Mouse (Mus musculus): ENCODE data around the gene Bysl. TPM values are rescaled to one million over a fixed set of nuclear protein-coding genes. Genes with fewer than 3 reads are reported as not detected.
"Not testable (repeated sequence)": the region's sequence is repeated elsewhere in the genome, so short reads cannot be mapped to it uniquely, and the experiment has no call there.

The Bysl gene
- polyA plus RNA-seq, 1 experiment from 2014 or later = 33.8 TPM

- peaks cover 12% of the 10 kb centered on the region for H3K4me1 ChIP-seq
- no peaks in the 10 kb centered on the region for H3K9me3 ChIP-seq
- H3K4me2 ChIP-seq (replicated peaks) = no peak overlapping the region
- peaks cover 41% of the 10 kb centered on the region for H3K36me3 ChIP-seq
- H3K27ac ChIP-seq (replicated peaks) = no peak overlapping the region
- ATAC-seq (replicated peaks) = no peak
- no peak overlapping the region for H3K4me3 ChIP-seq
- WGBS = 97% methylated on average over 8 of the region's 8 CpGs
- no peaks in the 10 kb centered on the region for H3K27me3 ChIP-seq
- H3K9ac ChIP-seq (replicated peaks) = no peak overlapping the region
These were observed 4.8 kb upstream of the Bysl start for GRCm38 (mm10) chr17:47616119-47616518.

DNA sequence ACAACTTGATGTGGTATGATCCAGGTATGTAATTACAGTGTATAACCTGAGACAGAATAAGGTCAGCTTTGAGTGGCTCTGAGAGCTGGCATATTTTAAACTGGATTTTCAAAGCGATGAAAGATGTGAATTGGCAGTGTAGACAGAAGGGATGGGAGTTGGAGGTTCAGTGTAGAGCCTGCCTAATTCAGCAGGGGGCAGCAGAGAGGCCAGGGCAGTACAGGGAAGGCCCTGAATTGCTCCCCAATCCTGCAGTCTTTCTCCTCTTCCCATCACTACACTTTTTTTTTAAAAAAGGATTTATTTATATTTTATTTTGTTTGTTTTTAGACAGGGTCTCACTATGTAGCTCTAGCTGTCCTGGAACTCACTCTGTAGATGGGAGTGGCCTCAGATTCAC lies 2.7 kb upstream of the Bysl start:
- Histone ChIP-seq H3K27me3 (no peaks in the 10 kb centered on the region), H3K9ac (replicated peaks) (no peak overlapping the region), H3K27ac (replicated peaks) (no peak overlapping the region), H3K9me3 (no peaks in the 10 kb centered on the region), H3K4me1 (peaks cover 25% of the 10 kb centered on the region), H3K4me3 (no peak overlapping the region), H3K36me3 (peaks cover 36% of the 10 kb centered on the region), H3K4me2 (replicated peaks) (no peak overlapping the region)
- 92% methylated on average over 1 of the region's 1 CpGs for WGBS
- ATAC-seq (replicated peaks) = no peak

DNA sequence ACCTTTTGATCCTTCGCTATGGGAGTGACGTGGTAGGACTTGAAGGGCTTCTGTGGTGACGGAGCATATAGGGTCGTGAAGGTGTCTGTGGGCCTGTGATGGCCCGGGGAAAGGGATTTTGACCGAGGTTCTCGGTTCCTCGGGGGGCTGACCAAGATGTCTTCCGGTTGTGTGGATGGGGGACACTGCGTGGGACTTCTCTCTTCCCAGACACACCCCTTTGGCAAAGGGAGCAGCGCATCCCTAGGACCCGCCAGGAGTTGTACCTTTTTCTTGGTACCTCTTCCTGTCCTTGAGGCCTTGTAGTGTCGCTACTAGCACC lies 330 bp upstream of the Bysl start:
- Histone ChIP-seq H3K9ac (replicated peaks) (peak overlapping the region; percentile 57), H3K9me3 (no peaks in the 10 kb centered on the region), H3K4me2 (replicated peaks) (peak overlapping the region; percentile 87), H3K36me3 (peaks cover 19% of the 10 kb centered on the region), H3K4me1 (peaks cover 28% of the 10 kb centered on the region), H3K27ac (replicated peaks) (no peak overlapping the region), H3K4me3 (peak overlapping the region; percentile 59), H3K27me3 (no peaks in the 10 kb centered on the region)
- under 1% methylated on average over 13 of the region's 13 CpGs for WGBS
- no peak for ATAC-seq (replicated peaks)

DNA sequence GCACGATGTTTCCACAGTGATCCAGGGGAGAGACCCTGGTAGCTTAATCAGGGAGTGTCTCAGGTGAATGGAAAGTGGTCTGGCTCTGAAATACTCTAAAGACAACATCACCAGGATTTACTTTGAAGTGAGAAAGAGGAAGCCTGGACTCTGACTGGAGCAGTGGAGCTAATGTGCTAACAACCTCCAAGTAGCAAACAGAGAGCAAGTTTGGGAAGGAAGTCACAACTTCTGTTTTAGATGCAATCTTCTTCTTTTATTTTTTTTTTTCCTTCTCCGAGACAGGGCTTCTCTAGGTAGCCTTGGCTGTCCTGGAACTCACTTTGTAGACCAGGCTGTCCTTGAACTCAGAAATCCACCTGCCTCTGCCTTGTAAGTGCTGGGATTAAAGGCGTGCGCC lies 2.1 kb downstream of the Bysl start:
- WGBS = 96% methylated on average over 4 of the region's 4 CpGs
- peaks cover 23% of the 10 kb centered on the region for H3K36me3 ChIP-seq
- no peak overlapping the region for H3K27ac ChIP-seq (replicated peaks)
- H3K9ac ChIP-seq (replicated peaks) = no peak overlapping the region
- ATAC-seq (replicated peaks) = no peak
- no peaks in the 10 kb centered on the region for H3K27me3 ChIP-seq
- no peak overlapping the region for H3K4me3 ChIP-seq
- no peaks in the 10 kb centered on the region for H3K9me3 ChIP-seq
- no peak overlapping the region for H3K4me2 ChIP-seq (replicated peaks)
- H3K4me1 ChIP-seq = peaks cover 28% of the 10 kb centered on the region

- no peaks in the 10 kb centered on the region for H3K27me3 ChIP-seq
- no peak overlapping the region for H3K4me3 ChIP-seq
- WGBS = 79% methylated on average over 5 of the region's 5 CpGs
- no peak overlapping the region for H3K4me2 ChIP-seq (replicated peaks)
- no peaks in the 10 kb centered on the region for H3K9me3 ChIP-seq
- peaks cover 16% of the 10 kb centered on the region for H3K4me1 ChIP-seq
- H3K27ac ChIP-seq (replicated peaks) = no peak overlapping the region
- peaks cover 45% of the 10 kb centered on the region for H3K36me3 ChIP-seq
- H3K9ac ChIP-seq (replicated peaks) = no peak overlapping the region
- no peak for ATAC-seq (replicated peaks)
These were observed 5.1 kb downstream of the Bysl start for GRCm38 (mm10) chr17:47606220-47606619.

DNA sequence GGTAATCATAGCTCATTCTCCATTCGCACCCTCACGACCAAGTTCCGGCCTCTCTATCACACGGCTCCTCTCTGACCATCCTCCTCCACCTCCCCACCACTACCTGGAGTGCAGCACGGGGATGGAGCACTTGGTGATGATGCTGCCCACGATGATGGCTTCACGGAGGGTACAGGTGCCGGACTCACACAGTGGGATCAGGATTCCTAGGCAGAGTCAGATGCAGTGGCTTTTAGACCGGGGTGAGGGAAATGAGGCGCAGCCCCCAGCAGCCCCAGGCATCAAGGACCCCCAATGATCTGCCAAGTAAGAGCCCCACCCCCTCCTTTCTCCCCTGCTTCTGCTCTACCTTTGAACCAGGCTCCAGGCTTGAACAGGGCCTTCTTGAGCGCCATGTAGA lies 9.0 kb downstream of the Bysl start:
- no peaks in the 10 kb centered on the region for H3K9me3 ChIP-seq
- no peak for ATAC-seq (replicated peaks)
- no peak overlapping the region for H3K27ac ChIP-seq (replicated peaks)
- peaks cover 7% of the 10 kb centered on the region for H3K4me1 ChIP-seq
- H3K27me3 ChIP-seq = no peaks in the 10 kb centered on the region
- 94% methylated on average over 11 of the region's 11 CpGs for WGBS
- H3K9ac ChIP-seq (replicated peaks) = no peak overlapping the region
- H3K36me3 ChIP-seq = peaks cover 60% of the 10 kb centered on the region
- no peak overlapping the region for H3K4me2 ChIP-seq (replicated peaks)
- H3K4me3 ChIP-seq = no peak overlapping the region

- ATAC-seq (replicated peaks) = no peak
- Histone ChIP-seq H3K9me3 (no peaks in the 10 kb centered on the region), H3K9ac (replicated peaks) (no peak overlapping the region), H3K4me3 (no peak overlapping the region), H3K27ac (replicated peaks) (no peak overlapping the region), H3K27me3 (no peaks in the 10 kb centered on the region), H3K4me2 (replicated peaks) (no peak overlapping the region), H3K4me1 (peaks cover 11% of the 10 kb centered on the region), H3K36me3 (peaks cover 60% of the 10 kb centered on the region)
- 92% methylated on average over 10 of the region's 10 CpGs for WGBS
These were observed 9.9 kb downstream of the Bysl start for GRCm38 (mm10) chr17:47601389-47601755.

GRCm38 (mm10) chr17:47600601-47601388 lies 10.5 kb downstream of the Bysl start:
- Histone ChIP-seq H3K27me3 (no peaks in the 10 kb centered on the region), H3K36me3 (peaks cover 55% of the 10 kb centered on the region), H3K9me3 (no peaks in the 10 kb centered on the region), H3K4me1 (peaks cover 17% of the 10 kb centered on the region), H3K4me3 (no peak overlapping the region), H3K9ac (replicated peaks) (no peak overlapping the region), H3K27ac (replicated peaks) (no peak overlapping the region), H3K4me2 (replicated peaks) (no peak overlapping the region)
- 86% methylated on average over 13 of the region's 13 CpGs for WGBS
- ATAC-seq (replicated peaks) = no peak

- peaks cover 44% of the 10 kb centered on the region for H3K36me3 ChIP-seq
- no peak overlapping the region for H3K4me2 ChIP-seq (replicated peaks)
- no peak overlapping the region for H3K27ac ChIP-seq (replicated peaks)
- 89% methylated on average over 11 of the region's 11 CpGs for WGBS
- H3K4me1 ChIP-seq = peaks cover 28% of the 10 kb centered on the region
- H3K9me3 ChIP-seq = no peaks in the 10 kb centered on the region
- no peak overlapping the region for H3K9ac ChIP-seq (replicated peaks)
- H3K4me3 ChIP-seq = no peak overlapping the region
- ATAC-seq (replicated peaks) = no peak
- no peaks in the 10 kb centered on the region for H3K27me3 ChIP-seq
These were observed 11.6 kb downstream of the Bysl start for GRCm38 (mm10) chr17:47599511-47600297.

DNA sequence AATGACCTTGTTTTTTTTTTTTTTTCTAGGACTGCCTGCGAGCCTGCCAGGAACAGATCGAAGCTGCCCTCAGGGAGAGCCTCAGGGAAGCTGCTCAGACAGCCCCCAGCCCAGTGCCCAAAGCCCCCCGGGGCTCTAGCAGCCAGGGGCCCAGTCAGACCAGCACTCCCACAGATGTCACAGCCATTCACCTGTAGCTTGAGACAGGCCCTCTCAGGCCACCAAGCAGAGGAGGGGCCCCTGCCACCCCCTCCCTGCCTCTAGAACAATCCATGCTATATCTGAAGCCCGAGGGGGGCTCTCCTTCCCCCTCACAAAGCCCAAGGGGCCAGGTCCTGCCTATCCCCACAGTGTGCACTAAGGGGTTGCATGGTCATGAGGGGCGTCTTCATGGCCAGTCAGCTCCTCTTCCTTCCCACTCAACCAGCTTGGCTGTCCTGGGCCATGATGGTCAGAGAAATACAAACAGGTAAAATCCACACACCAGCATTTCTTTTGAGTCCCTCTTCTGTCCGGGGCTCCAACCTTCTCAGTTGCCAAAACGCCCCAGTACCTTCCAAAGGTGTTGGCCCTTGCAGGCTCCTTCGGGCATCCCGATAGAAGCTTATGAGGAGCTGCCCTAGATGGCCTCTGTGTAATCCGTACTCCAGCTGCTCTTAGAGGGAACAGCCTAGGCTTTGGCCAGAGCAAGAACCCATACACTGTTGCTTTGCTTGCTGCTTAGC lies 12.6 kb downstream of the Bysl start:
- WGBS = 86% methylated on average over 10 of the region's 10 CpGs
- not testable (repeated sequence) for H3K27ac ChIP-seq (replicated peaks); ATAC-seq (replicated peaks)

DNA sequence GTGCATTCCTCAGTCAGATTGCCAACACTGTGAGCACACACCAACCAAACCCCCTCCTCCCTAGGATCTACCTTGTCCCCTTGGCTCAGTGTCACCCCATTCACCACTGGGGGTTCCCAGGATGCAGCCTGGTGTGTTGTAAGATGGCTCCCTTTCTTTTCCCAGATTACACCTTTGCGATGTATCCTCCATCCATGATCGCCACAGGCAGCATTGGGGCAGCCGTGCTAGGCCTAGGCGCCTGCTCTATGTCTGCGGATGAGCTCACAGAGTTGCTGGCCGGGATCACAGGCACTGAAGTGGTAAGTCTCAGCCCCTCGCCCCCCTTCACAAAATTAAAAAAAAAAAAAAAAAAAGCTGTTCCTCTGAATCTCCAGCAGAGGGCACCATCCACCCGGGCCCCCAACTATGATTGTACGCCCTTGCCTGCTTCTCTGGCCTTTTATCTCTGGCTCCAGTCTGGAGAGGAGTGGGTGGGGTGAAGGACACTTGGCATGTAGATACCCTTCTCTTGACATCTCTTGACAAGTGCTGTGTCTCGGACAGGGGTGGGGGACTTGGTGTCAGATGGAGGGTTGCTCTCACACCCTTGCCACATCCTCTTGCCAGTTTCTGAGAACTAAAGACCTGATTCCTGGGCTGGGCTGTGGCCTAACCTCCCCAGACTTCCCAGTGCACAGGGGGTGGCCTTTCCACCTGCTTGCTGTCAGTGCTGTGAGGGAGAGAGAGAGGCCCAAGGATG lies 13.3 kb downstream of the Bysl start:
- no peak overlapping the region for H3K4me3 ChIP-seq
- H3K4me2 ChIP-seq (replicated peaks) = no peak overlapping the region
- H3K27me3 ChIP-seq = no peaks in the 10 kb centered on the region
- ATAC-seq (replicated peaks) = no peak
- 28% methylated on average over 10 of the region's 10 CpGs for WGBS
- H3K9me3 ChIP-seq = no peaks in the 10 kb centered on the region
- H3K27ac ChIP-seq (replicated peaks) = no peak overlapping the region
- H3K36me3 ChIP-seq = peaks cover 31% of the 10 kb centered on the region
- H3K4me1 ChIP-seq = peaks cover 40% of the 10 kb centered on the region
- H3K9ac ChIP-seq (replicated peaks) = no peak overlapping the region

More for the DNA sequence above, 12.6 kb downstream of the Bysl start:
- H3K4me2 ChIP-seq (replicated peaks); H3K4me3 ChIP-seq; H3K9me3 ChIP-seq; H3K27me3 ChIP-seq; H3K9ac ChIP-seq (replicated peaks): not testable (repeated sequence)
- H3K4me1 ChIP-seq = peaks cover 37% of the 10 kb centered on the region
- H3K36me3 ChIP-seq = peaks cover 35% of the 10 kb centered on the region

GRCm38 (mm10) chr17:47597261-47597660 lies 14.0 kb downstream of the Bysl start:
- no peak overlapping the region for H3K4me2 ChIP-seq (replicated peaks)
- H3K4me3 ChIP-seq = no peak overlapping the region
- no peaks in the 10 kb centered on the region for H3K27me3 ChIP-seq
- peaks cover 25% of the 10 kb centered on the region for H3K36me3 ChIP-seq
- 55% methylated on average over 13 of the region's 13 CpGs for WGBS
- peaks cover 45% of the 10 kb centered on the region for H3K4me1 ChIP-seq
- no peaks in the 10 kb centered on the region for H3K9me3 ChIP-seq
- no peak for ATAC-seq (replicated peaks)
- no peak overlapping the region for H3K9ac ChIP-seq (replicated peaks)
- no peak overlapping the region for H3K27ac ChIP-seq (replicated peaks)
